Mouse (Mus musculus) spleen, postnatal 14 days (tissue): ENCODE measurements at regions not wholly inside any gene's neighbourhood (a gene's known extent, or its start where the extent isn't known, plus 50 kb on each side); places are given as distances from the start of the nearest gene placed in this dataset.

Source experiments
- DNase-seq, 2 experiments: peaks; one replicate each; pipeline ENCODE4 v3.0.0; 2021 to 2022; ENCODE audit warnings: low spot score in 2 of 2

DNA sequence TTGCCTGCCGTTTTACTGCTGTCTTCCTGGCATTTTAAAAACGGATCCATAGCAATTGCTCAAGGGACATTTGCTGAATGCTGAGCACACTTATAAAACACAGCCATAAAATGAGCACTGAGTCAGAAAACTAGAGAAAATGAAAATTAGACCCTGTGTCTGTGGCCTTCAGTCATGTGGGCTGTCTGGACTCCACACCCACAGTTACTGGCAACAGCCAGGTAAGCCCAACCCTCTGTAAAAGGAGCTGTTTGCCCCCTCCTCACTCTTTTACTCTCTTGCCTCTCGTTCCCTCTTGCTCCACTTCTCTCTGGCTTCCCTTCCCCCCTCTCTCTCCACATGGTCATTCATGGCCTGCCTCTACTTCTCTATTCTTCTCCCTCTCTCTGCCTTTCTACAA, 2169.9 kb downstream of the 9330182O14Rik start:
- no peak for DNase-seq

DNA sequence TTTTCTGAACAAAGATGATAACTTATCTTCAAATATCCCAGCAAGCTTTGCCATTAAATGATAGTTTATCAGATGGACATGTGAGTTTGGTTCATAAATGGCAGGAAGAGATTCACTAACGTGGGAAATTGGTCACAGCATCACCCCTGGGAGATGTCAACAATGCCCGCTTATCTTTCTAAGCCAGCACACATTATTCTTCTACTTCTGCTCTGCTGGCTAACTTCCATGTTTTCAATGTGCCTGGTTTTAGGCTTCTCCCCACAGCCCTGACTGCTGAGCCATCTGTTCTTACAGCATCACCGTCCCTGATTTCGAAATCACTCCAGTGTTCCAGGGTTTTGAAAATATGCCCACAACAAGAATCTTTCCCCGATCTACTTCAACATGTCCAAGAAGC, 2175.4 kb downstream of the 9330182O14Rik start:
- DNase-seq: no peak

DNA sequence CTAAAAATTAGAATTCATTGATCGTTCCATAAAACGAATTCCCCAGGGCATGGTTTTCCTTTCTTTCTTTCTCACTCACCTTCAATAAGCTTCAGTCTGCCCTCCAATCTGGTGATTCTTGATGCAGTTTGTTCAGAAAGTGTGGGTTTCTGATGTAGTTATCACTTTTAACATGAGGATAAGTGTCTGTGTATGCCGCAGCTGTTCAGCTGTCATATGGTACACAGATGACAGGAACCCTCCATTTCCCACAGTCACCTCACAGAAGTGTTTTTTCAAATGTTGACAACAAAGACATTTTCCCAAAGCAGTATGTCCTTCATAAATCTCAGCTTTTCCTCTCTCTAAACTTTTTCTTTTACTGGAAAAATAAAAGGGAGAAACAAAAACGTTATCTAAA, 2177.0 kb downstream of the 9330182O14Rik start:
- no peak for DNase-seq

DNA sequence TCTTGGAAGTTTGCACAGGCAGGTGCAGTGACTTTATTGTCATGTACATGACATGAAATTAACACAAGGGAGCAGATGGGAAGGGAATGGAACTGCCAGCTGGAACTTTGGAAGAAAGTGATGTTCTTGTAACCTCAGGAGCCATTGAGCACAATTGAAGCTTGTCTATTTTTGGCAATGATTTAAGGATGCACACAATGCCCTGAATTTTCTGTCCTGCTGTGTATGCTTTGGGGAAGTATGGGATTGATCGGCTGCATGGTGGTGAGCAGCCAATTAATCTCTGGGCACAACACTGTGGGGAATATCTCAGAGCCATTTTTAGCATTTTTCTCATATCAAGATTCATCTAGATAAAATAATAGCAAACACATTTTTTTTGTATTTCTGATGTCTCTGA, 2186.2 kb downstream of the 9330182O14Rik start:
- DNase-seq: no peak

DNA sequence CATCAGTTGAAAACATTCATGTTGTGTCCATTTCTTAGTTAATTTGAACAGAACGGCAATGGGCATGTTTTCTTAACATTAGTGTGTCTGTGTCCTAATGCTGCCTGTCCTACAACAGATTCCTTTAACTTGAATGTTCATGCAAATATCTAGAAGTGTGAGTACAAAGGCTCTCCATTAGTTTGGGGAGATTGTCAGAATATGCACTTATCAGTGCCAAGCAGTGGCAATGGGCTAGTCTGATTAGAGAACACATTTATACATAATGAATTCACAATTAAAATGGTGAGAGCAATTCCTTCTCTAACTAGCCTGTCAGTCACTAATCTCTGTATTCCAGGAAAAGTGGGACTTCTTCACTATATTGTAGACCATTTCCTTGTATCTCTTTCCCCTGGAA, 2188.8 kb downstream of the 9330182O14Rik start:
- DNase-seq: no peak

DNA sequence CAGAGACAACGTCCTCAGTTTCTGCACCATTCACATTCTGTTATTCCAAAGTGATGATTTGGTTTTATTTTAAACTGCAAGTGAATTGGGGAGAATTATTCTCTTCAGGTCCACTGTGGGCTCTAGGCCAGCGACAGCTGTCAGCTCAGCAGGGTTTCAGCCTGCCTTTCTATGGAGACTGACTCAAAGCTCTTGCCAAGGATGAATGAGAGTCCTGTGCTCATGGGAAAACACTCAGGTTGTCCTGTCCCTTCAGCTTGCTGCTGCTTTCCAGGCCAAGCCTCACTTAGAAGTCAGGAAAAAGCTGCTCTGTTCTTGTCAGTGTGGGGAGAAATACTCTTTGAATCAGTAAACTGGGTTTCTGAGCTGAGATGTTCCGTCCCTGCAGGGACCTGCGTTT, 2191.1 kb downstream of the 9330182O14Rik start:
- no peak for DNase-seq

DNA sequence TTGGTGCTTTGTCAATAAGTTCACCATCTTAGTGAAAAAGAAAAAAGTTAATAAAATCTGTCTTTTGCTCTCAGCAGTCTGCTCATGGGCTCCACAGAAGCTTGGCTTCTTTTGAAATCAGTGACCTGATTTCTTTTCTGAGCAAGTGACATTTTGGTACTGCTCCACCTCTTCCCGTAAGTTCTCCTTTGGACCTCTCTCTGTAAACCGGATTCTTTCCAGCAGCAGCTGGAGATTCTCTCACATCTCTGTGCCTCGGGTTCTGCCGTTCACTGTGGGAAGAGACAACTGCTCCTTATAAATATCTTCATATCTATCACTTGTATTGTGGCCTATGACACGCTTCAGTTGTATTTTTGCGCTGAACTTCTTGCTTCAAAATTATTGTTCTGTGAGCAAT, 2194.4 kb downstream of the 9330182O14Rik start:
- no peak for DNase-seq

DNA sequence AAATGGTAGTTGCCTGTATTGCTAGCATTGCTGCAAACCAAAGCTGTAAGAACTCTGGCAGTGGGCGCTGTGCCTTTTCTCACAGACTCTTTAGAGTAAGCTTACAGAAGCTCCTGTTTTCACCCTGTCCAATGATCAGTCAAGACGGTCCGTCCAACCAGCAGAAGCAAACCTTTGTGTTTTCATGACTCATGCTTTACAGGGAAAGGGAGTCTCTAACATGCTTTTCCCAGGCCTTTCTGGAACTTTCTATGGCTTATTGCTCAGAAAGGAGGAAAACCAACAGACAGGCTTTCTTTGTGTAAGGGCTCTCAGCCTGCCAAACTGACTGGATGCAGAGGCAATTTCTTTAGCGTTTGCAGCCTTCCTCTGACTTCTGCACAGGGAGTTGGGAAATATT, 2195.6 kb downstream of the 9330182O14Rik start:
- DNase-seq: no peak

DNA sequence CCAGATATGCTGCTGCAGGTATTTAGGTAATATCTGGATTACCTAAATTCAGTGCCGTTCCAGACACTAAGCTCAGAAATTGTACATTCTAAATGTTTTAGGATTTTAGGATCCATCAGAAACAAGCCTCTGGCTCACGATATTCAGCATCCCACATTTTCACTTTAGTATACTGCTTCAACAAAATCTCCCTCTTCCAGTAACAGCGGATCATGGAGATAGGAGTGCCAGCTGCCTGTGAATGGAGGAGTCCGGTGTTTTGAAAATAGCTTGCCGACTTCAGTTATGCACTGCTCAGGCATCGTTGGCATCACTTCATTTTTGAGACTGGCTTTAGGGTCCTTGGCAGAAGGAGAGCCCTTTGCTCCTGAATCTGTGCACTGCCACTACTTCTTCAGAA, 2199.5 kb downstream of the 9330182O14Rik start:
- no peak for DNase-seq

DNA sequence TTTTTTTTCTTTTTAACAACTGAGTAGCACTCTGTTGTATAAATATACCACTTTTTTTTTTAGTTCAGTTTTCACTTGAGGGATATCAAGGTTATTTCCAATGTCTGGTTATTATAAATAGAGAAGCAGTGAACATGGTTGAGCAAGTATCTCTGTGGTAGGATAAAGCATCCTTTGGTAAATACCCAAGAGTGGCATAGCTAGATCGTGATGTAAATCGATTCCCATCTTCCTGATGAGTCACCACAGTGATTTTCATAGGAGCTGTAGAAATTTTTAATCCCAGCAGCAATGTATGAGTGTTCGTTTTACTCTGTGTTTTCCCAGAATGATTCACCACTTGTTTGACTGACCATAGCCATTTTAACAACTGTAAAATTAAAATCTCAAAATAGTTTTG, 2212.0 kb downstream of the 9330182O14Rik start:
- no peak for DNase-seq

DNA sequence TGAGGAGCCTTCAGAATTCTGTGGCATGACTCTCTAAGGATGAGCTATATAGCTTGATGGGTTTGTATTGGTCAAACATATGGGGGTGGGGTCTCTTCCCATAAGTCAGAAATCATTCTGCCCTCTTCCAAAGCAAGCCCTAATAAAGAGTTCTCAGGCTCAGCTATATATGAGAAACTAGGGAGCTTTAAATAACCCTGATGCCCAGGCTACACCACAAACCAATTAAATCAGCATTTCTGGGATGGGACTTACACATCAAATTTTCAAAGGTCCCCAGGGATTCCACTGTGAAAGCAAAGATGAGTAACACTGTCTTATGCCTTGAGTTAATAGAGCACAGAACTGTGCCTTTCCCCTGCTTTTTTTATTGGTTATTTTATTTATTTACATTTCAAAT, 2227.7 kb downstream of the 9330182O14Rik start:
- no peak for DNase-seq

DNA sequence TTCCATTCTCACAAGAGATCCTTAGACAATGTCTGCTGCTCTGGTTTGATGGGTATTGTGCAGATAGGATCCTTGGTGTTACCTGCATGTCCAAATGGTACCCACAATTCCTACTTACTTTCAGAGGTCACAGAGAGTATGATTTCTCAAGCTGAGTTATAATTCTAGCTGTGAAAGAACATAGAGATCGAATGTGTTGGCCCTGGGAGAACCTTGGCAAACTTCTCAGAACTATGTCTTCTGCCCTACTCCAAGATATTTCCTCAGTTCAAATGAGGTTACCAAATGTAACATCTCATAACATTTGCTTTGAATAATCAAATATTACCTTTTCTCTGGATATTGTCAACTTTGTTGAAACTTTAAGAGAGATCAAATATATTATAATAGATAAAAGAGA, 2230.8 kb downstream of the 9330182O14Rik start:
- no peak for DNase-seq

DNA sequence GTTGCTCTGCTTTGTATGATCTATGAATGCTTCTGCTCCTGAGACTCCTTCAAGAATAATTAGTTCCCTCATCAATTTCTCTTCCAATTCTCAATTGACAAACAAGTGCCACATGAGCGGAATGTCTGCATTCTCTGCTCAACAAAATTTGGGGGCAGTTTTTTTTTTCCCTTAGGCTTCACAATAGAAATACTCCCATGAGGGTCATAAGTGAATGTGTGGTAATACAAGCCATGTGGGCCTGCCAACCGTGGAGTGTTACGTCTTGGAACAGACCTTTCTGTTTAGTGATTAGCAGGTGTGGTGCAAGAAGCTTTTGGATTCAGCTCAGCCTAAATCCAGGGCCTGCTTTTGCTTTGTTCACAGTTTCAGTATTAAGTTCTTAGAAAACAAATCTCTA, 2232.6 kb downstream of the 9330182O14Rik start:
- no peak for DNase-seq

DNA sequence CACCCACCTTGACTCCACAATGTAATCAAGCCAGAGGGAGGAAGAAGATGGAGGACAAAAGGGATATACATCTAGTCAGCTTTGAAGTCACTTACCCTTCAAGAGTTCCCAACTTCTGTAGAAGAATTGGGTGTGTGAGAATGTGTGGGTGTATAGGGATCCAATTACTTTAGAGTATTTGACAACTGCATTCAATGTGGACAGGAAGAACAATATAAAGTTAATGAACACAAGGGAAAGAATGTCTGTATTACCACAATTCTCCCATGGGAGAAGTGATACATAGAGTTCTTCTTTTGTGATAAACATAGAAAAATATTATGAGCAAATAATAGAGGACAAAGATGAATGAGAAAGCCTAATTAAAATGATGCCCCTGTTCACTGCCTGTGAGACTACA, 2235.4 kb downstream of the 9330182O14Rik start:
- DNase-seq: no peak

DNA sequence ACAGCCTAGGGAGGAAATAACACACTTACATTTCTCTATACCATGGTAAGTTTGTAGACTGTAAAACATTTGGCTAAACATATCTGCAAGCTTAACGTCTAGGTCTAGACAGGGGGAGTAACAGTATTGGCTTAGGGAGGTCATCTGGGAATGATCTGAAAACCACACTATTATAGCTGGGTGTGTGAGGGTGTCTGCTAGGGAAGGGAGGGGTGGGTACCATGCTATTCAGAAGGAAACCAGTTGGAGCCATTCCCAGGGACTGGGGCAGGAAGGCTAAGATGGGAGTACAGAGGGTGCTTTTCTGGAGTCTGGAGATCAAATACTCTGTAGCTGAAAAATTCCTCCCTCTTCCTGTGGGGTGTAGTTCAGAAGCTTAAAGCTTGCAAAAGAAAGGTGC, 2235.9 kb downstream of the 9330182O14Rik start:
- DNase-seq: no peak

DNA sequence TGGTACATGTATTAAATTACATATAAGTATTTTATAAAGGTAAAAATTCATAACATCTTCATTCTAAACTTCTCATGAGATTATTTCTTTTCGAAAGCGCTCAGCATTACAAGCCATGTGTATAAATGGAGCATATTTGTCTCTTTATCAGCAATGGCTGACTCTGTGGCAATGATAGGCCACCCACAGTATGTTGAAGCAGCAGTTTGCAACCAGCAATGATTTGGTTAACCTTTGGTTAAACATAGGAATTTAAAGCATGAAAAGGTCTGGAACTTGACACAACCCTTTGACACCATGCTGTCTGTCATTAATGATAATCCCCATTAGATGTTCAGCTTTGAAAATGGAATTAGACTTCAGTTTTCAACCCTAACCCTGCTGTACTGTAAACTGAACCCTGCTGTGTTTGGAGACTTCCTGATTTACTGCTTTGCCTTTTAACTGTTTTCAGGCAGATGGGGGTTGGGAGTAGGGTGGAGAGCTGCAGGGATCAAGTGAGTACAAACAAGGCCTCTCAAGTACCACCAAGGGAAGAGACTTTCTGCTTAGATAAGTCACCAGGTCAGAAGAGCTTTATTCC, 2238.6 kb downstream of the 9330182O14Rik start:
- DNase-seq: no peak
